Mouse (Mus musculus): ENCODE data around the gene Brf1. TPM values are rescaled to one million over a fixed set of nuclear protein-coding genes. Genes with fewer than 3 reads are reported as not detected.

Brf1 gene
- polyA plus RNA-seq, 1 experiment, result 27.2 TPM

DNA sequence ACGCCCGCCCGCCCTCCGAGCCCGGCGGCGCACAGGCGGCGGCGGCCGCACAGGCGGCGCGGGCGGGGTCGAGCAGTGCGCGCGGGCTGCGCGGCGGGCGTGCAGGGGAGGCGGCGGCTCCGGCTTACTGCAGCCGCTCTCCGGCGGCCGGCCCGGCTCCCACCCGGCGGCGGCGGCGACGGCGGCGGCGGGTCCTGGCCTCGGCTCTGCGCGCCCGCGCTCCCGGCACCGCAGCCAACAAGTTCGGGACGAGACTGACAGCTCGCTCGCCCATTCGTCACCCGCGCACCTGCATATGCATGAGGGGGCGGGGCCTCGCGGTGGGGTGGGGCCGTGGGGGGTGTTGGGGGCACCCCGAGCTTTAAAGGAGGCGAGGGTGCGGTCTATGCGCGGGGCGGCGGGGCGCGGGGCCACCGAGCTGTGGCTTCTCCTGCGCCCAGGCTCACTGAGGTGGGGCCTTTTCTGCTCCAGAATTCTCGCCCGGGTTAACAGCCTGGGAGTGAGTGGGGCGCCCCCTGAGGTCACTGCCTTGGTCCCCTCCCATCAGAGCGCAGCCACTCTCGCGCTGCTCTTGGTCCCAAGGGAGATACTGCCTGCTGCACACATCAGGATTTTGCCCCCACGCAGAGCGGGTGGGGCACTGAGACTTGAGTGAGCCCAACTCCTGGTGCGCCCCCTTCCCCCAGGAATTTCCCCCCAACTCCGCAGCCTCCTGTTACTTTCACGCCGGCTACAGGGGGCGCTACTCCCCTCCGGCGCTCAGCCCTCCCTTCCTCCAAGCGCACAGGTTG is 70.7 kb downstream of the Brf1 start, which contains the start of gene Jag2:
Gene Jag2 (minus strand): TSS at position 215 of the 791 bp plus-strand sequence.
- Histone ChIP-seq H3K36me3 (ENCODE audit: control insufficient read depth, insufficient read depth) (peaks cover 5% of the 10 kb centered on the region), H3K4me3 (ENCODE audit: insufficient read depth, poor library complexity, severe bottlenecking) (peak within 1 kb of the TSS; percentile 61), H3K27me3 (ENCODE audit: control insufficient read depth, insufficient read depth, insufficient read length) (no peaks in the 10 kb centered on the region), H3K79me2 (ENCODE audit: control insufficient read depth, insufficient read depth) (peaks cover 35% of the 10 kb centered on the region), H3ac (ENCODE audit: control insufficient read depth, insufficient read length, low read depth) (peak within 1 kb of the TSS; percentile 82), H3K79me3 (ENCODE audit: low read depth) (peaks cover 26% of the 10 kb centered on the region)
- no peak for TF ChIP-seq MAX (IDR thresholded peaks at IDR 0.05)
- TF ChIP-seq MYOD1 (IDR thresholded peaks at IDR 0.05; ENCODE audit: control insufficient read depth, insufficient read length, low read depth), result no peak
- TF ChIP-seq USF1 (IDR thresholded peaks at IDR 0.05; ENCODE audit: low read depth), result no peak
- TF ChIP-seq CTCF (IDR thresholded peaks at IDR 0.05; ENCODE audit: control insufficient read depth, insufficient read depth, insufficient read length), result peak; percentile 80
- no peak for TF ChIP-seq CEBPB (IDR thresholded peaks at IDR 0.05; ENCODE audit: low read depth)

DNA sequence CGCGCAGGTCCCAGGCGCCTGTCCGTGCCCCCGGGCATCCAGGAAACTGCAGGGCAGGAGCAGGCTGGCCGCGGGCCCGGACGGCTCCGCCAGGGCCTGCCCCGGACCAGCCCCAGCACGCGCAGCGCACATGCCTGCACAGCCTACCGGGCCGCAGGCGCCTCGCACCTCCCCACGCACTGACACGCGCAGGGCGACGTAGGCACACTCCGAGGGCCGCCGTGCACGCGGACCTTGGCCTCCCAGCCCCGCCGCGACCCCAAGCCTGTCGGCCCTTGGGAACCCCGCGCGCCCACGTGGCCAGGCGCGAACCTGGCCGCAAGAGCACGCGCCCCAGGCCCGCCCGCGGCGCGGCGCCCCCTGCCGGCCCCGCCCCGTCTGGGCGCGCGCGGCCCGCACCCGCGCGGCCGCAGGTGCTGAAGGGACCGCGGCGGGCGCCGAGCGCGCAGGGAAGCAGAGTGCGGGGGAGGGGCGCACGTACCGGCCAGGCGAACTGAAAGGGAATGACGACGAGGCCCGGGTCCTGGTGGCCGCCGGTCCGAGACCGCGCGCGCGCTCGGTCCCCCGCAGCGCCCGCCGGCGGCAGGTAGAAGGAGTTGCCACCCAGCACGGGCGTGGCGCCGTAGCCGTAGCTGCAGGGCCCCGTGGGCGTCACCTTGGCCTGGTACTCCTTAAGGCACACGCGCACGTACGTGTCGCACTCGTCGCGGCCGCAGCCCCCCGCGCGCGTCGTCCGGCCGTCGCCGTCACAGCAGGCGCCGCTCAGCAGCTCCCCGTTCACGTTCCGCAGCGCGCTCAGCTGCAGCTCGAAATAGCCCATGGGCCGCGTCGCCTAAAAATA is 71.9 kb downstream of the Brf1 start:
- peak overlapping the region; percentile 82 for H3ac ChIP-seq (ENCODE audit: control insufficient read depth, insufficient read length, low read depth)
- TF ChIP-seq MAX (IDR thresholded peaks at IDR 0.05), result peak; percentile 87
- no peak for TF ChIP-seq FOSL1 (IDR thresholded peaks at IDR 0.05; ENCODE audit: insufficient read depth, low read length, poor library complexity, severe bottlenecking)
- TF ChIP-seq USF1 (IDR thresholded peaks at IDR 0.05; ENCODE audit: low read depth), result no peak
- TF ChIP-seq CTCF (IDR thresholded peaks at IDR 0.05; ENCODE audit: control insufficient read depth, insufficient read depth, insufficient read length), result peak; percentile 75
- TF ChIP-seq MYOG (IDR thresholded peaks at IDR 0.05; ENCODE audit: control insufficient read depth, extremely low read depth, insufficient read length), result no peak
- no peak for TF ChIP-seq MYOD1 (IDR thresholded peaks at IDR 0.05; ENCODE audit: control insufficient read depth, insufficient read length, low read depth)
- TF ChIP-seq CEBPB (IDR thresholded peaks at IDR 0.05; ENCODE audit: low read depth), result no peak
- no peaks in the 10 kb centered on the region for H3K27me3 ChIP-seq (ENCODE audit: control insufficient read depth, insufficient read depth, insufficient read length)
- peaks cover 35% of the 10 kb centered on the region for H3K79me3 ChIP-seq (ENCODE audit: low read depth)
- peaks cover 46% of the 10 kb centered on the region for H3K79me2 ChIP-seq (ENCODE audit: control insufficient read depth, insufficient read depth)
- peaks cover 5% of the 10 kb centered on the region for H3K36me3 ChIP-seq (ENCODE audit: control insufficient read depth, insufficient read depth)
- H3K4me3 ChIP-seq (ENCODE audit: insufficient read depth, poor library complexity, severe bottlenecking), result peak overlapping the region; percentile 61

DNA sequence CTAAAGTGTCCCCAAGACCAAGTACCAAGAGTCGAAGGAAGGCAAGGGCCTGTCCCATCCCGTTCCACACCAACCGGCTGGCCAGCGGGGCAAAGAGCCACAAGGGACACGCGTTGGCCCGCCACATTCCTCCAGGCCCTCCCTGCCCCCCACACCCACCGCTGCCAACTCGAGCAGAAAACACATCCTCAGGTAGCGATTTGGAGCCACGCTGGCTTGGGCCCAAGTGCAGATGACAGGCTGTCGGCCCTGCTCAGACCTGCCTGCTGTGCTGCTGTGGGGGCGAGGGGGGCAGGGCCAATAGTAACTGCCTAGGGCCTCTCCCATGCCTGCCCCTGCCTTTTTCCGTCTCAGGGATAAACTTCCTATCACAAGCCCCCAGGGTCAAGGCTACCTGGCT is 73.2 kb downstream of the Brf1 start:
- H3K4me3 ChIP-seq (ENCODE audit: insufficient read depth, poor library complexity, severe bottlenecking), result no peak overlapping the region

DNA sequence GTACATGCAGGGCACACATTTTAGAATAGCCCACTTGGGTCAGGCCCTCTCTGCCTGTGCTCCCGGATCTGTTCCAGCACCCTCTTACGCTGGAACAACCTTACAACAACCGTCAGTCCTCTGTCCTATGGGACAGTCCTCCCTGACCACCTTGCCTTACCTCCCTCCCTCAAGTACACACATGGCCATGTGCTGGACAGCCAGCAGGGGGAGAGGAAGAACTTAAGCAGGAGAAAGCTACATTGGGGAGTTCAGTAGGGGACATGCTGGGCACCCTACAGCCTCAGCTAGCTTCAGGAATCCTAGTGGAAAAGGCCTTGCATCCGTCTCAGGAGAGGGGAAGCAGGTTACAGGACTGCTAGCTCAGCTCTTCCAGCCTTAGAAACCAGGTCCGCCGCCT is 74.6 kb downstream of the Brf1 start:
- H3K36me3 ChIP-seq (ENCODE audit: control insufficient read depth, insufficient read depth), result peaks cover 8% of the 10 kb centered on the region
- peaks cover 73% of the 10 kb centered on the region for H3K79me2 ChIP-seq (ENCODE audit: control insufficient read depth, insufficient read depth)
- H3K79me3 ChIP-seq (ENCODE audit: low read depth), result peaks cover 57% of the 10 kb centered on the region
- H3ac ChIP-seq (ENCODE audit: control insufficient read depth, insufficient read length, low read depth), result no peak overlapping the region
- no peak overlapping the region for H3K4me3 ChIP-seq (ENCODE audit: insufficient read depth, poor library complexity, severe bottlenecking)
- TF ChIP-seq MYOG (IDR thresholded peaks at IDR 0.05; ENCODE audit: control insufficient read depth, extremely low read depth, insufficient read length) (no peak), MYOD1 (IDR thresholded peaks at IDR 0.05; ENCODE audit: control insufficient read depth, insufficient read length, low read depth) (no peak), CTCF (IDR thresholded peaks at IDR 0.05; ENCODE audit: control insufficient read depth, insufficient read depth, insufficient read length) (peak; percentile 4), FOSL1 (IDR thresholded peaks at IDR 0.05; ENCODE audit: insufficient read depth, low read length, poor library complexity, severe bottlenecking) (no peak), MAX (IDR thresholded peaks at IDR 0.05) (peak; percentile 39)
- H3K27me3 ChIP-seq (ENCODE audit: control insufficient read depth, insufficient read depth, insufficient read length), result no peaks in the 10 kb centered on the region

More for the DNA sequence above, 73.2 kb downstream of the Brf1 start:
- peaks cover 48% of the 10 kb centered on the region for H3K79me3 ChIP-seq (ENCODE audit: low read depth)
- TF ChIP-seq CTCF (IDR thresholded peaks at IDR 0.05; ENCODE audit: control insufficient read depth, insufficient read depth, insufficient read length) (no peak), MAX (IDR thresholded peaks at IDR 0.05) (no peak), CEBPB (IDR thresholded peaks at IDR 0.05; ENCODE audit: low read depth) (no peak), MYOG (IDR thresholded peaks at IDR 0.05; ENCODE audit: control insufficient read depth, extremely low read depth, insufficient read length) (no peak)
- H3K36me3 ChIP-seq (ENCODE audit: control insufficient read depth, insufficient read depth), result peaks cover 5% of the 10 kb centered on the region
- peaks cover 60% of the 10 kb centered on the region for H3K79me2 ChIP-seq (ENCODE audit: control insufficient read depth, insufficient read depth)
- no peaks in the 10 kb centered on the region for H3K27me3 ChIP-seq (ENCODE audit: control insufficient read depth, insufficient read depth, insufficient read length)
- no peak overlapping the region for H3ac ChIP-seq (ENCODE audit: control insufficient read depth, insufficient read length, low read depth)

DNA sequence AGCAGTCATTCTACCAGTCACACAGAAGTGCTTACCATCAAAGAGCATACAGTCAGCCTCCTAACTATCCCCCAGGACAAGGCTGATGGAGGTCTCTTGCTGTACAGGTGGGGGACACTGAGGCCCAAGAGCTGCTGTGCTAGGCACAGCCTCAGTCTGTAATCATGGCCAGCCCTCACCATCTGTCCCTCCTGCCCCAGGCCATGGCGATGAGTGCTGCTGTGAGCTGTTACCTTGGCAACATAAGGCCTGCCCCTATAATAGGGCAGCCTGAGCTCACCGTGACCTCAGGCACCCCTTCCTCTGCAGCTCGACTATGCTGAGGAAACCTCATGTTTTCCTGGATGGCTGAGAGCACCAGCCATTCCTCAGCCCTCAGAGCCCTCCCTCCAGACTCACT is 78.0 kb downstream of the Brf1 start:
- H3ac ChIP-seq (ENCODE audit: control insufficient read depth, insufficient read length, low read depth), result no peak overlapping the region
- H3K36me3 ChIP-seq (ENCODE audit: control insufficient read depth, insufficient read depth), result peaks cover 9% of the 10 kb centered on the region
- TF ChIP-seq USF1 (IDR thresholded peaks at IDR 0.05; ENCODE audit: low read depth), result no peak
- TF ChIP-seq CTCF (IDR thresholded peaks at IDR 0.05; ENCODE audit: control insufficient read depth, insufficient read depth, insufficient read length), result no peak
- no peak for TF ChIP-seq MAX (IDR thresholded peaks at IDR 0.05)
- no peak for TF ChIP-seq CEBPB (IDR thresholded peaks at IDR 0.05; ENCODE audit: low read depth)
- no peak for TF ChIP-seq FOSL1 (IDR thresholded peaks at IDR 0.05; ENCODE audit: insufficient read depth, low read length, poor library complexity, severe bottlenecking)
- no peak for TF ChIP-seq MYOG (IDR thresholded peaks at IDR 0.05; ENCODE audit: control insufficient read depth, extremely low read depth, insufficient read length)
- no peak for TF ChIP-seq MYOD1 (IDR thresholded peaks at IDR 0.05; ENCODE audit: control insufficient read depth, insufficient read length, low read depth)
- H3K79me2 ChIP-seq (ENCODE audit: control insufficient read depth, insufficient read depth), result peaks cover 75% of the 10 kb centered on the region
- no peak overlapping the region for H3K4me3 ChIP-seq (ENCODE audit: insufficient read depth, poor library complexity, severe bottlenecking)
- no peaks in the 10 kb centered on the region for H3K27me3 ChIP-seq (ENCODE audit: control insufficient read depth, insufficient read depth, insufficient read length)
- H3K79me3 ChIP-seq (ENCODE audit: low read depth), result peaks cover 52% of the 10 kb centered on the region

Data from C2C12 (cell line).